Mouse (Mus musculus) liver, postnatal 0 days (tissue): Measurements from ENCODE around the gene Ttbk2. TPM values are rescaled to one million over a fixed set of nuclear protein-coding genes. Genes with fewer than 3 reads are reported as not detected.
A peak's percentile ranks its signal among the peaks of the same experiment; 100 is the strongest.

Experiments used
- ATAC-seq: fragments of 200-750 bp; cut with Nextera tagmentation; 2 replicates; pipeline ENCODE4 v1.8.0; 2017; ENCODE audit warnings: mild to moderate bottlenecking, moderate library complexity
- DNase-seq: peaks from one replicate; pipeline ENCODE4 v3.0.0-alpha.2; 2016
- H3K27ac ChIP-seq: fragments of 300-500 bp; sonication (generic); 2 replicates; pipeline ENCODE4 v1.5.1; 2014; ENCODE audit warnings: antibody characterized with exemption, moderate library complexity, mild to moderate bottlenecking, low read depth
- H3K27me3 ChIP-seq: fragments of 300-500 bp; sonication (generic); 2 replicates; pipeline ENCODE4 v1.6.1; 2014; ENCODE audit warnings: low read length, control low read depth, mixed read lengths; ENCODE audit not compliant: insufficient read depth
- H3K36me3 ChIP-seq: fragments of 300-500 bp; sonication (generic); replicated peaks from 2 replicates; pipeline ENCODE4 v1.6.1; 2014; ENCODE audit warnings: mild to moderate bottlenecking, control low read depth, low read length, moderate library complexity, mixed read lengths; ENCODE audit not compliant: insufficient read depth
- H3K4me1 ChIP-seq: fragments of 300-500 bp; sonication (generic); 2 replicates; pipeline ENCODE4 v1.6.1; 2014; ENCODE audit warnings: antibody characterized with exemption, mild to moderate bottlenecking, control low read depth; ENCODE audit not compliant: insufficient read depth
- H3K4me2 ChIP-seq: fragments of 300-500 bp; sonication (generic); 2 replicates; pipeline ENCODE4 v1.6.1; 2014; ENCODE audit warnings: low read depth, mild to moderate bottlenecking, low read length, moderate library complexity, mixed read lengths
- H3K4me3 ChIP-seq: fragments of 300-500 bp; sonication (generic); 2 replicates; pipeline ENCODE4 v1.5.1; 2014; ENCODE audit warnings: low read depth, low read length
- H3K9ac ChIP-seq: fragments of 300-500 bp; sonication (generic); replicated peaks from 2 replicates; pipeline ENCODE4 v1.6.1; 2014; ENCODE audit warnings: mild to moderate bottlenecking, moderate library complexity
- H3K9me3 ChIP-seq: fragments of 300-500 bp; sonication (generic); 2 replicates; pipeline ENCODE4 v1.6.1; 2016; ENCODE audit warnings: mild to moderate bottlenecking, control low read depth, low read length, mixed read lengths
- CTCF ChIP-seq: sonication (generic); IDR thresholded peaks from 2 replicates; pipeline ENCODE4 v1.5.1; 2016; ENCODE audit warnings: antibody characterized with exemption, low read depth
- EP300 ChIP-seq: IDR thresholded peaks from 2 replicates; pipeline ENCODE4 v1.6.1; 2016; ENCODE audit warnings: antibody characterized with exemption, low read depth, mild to moderate bottlenecking
- WGBS: fragments of 180-500 bp; shearing (Covaris S2); extraction: QIAGEN DNeasy Blood & Tissue Kit; methylation state at CpG from one replicate; pipeline ENCODE4 v1.1.7; 2014; ENCODE audit not compliant: insufficient replicate concordance; 5-methylcytosine and 5-hydroxymethylcytosine counted together
- polyA plus RNA-seq: library from polyadenylated mRNA; unstranded; fragments of >200 nt; fragmentation: Nextera tagmentation; extraction: Ambion mirVana; gene quantifications from 2 replicates; pipeline ENCODE4 v1.2.1, GENCODE M21; 2015

Ttbk2 gene
- polyA plus RNA-seq, 1 experiment from 2014 or later: 0.67 TPM

- ATAC-seq (no peak), DNase-seq (no peak)
- WGBS: 55% methylated on average over 3 of the region's 3 CpGs
- H3K4me2 ChIP-seq: no peak overlapping the region
- no peak overlapping the region for H3K4me3 ChIP-seq
- H3K4me1 ChIP-seq: no peaks in the 10 kb centered on the region
- H3K9ac ChIP-seq: no peak overlapping the region
- H3K27me3 ChIP-seq: no peaks in the 10 kb centered on the region
- no peaks in the 10 kb centered on the region for H3K9me3 ChIP-seq
- H3K36me3 ChIP-seq: peaks cover 7% of the 10 kb centered on the region
- TF ChIP-seq EP300 (no peak), CTCF (no peak)
- no peak overlapping the region for H3K27ac ChIP-seq
Observed at GRCm38 (mm10) chr2:120700379-120700885, 150.0 kb downstream of the Ttbk2 start.

- Histone ChIP-seq H3K4me3 (no peak overlapping the region), H3K4me2 (no peak overlapping the region), H3K9ac (no peak overlapping the region), H3K36me3 (peaks cover 11% of the 10 kb centered on the region), H3K9me3 (no peaks in the 10 kb centered on the region), H3K4me1 (no peaks in the 10 kb centered on the region), H3K27me3 (no peaks in the 10 kb centered on the region), H3K27ac (no peak overlapping the region)
- 56% methylated on average over 5 of the region's 5 CpGs for WGBS
- TF ChIP-seq CTCF (peak; percentile 21; the same call in 1 of the 2 replicates), EP300 (peak; percentile 84)
- DNase-seq (no peak), ATAC-seq (peak; percentile 83)
Observed at GRCm38 (mm10) chr2:120697767-120698166, 152.6 kb downstream of the Ttbk2 start.

Other genes with a start within 250 kb of the Ttbk2 start
- gene Haus2, start 241.2 kb downstream of the Ttbk2 start, polyA plus RNA-seq: 7.9 and 9.0 TPM in 2 replicates
- 9.6 and 10.0 TPM in 2 replicates for gene Lrrc57, start 241.1 kb downstream of the Ttbk2 start, polyA plus RNA-seq
- gene Stard9, start 221.5 kb downstream of the Ttbk2 start, polyA plus RNA-seq: 1.2 and 1.3 TPM in 2 replicates
- 2.0 and 2.3 TPM in 2 replicates for gene Cdan1, start 476 bp downstream of the Ttbk2 start, polyA plus RNA-seq
- 5.4 and 6.6 TPM in 2 replicates for gene Ubr1, start 120.1 kb upstream of the Ttbk2 start, polyA plus RNA-seq
- gene Tmem62, start 126.4 kb upstream of the Ttbk2 start, polyA plus RNA-seq: 2.9 and 3.2 TPM in 2 replicates
- 36.0 and 37.4 TPM in 2 replicates for gene Ccndbp1, start 157.8 kb upstream of the Ttbk2 start, polyA plus RNA-seq
- gene Epb42, start 186.5 kb upstream of the Ttbk2 start, polyA plus RNA-seq: 49.1 and 54.9 TPM in 2 replicates
- gene Tgm5, start 235.2 kb upstream of the Ttbk2 start, polyA plus RNA-seq: not detected in 2 replicates